Mouse (Mus musculus) ES-E14 (cell line): ENCODE results near the gene Olfr65.

Experiments used
- HCFC1 ChIP-seq: IDR thresholded peaks from 2 replicates; pipeline ENCODE4 v1.6.1; 2012; ENCODE audit warnings: low read length, inconsistent platforms, borderline replicate concordance; ENCODE audit not compliant: insufficient read depth
- MAFK ChIP-seq: IDR thresholded peaks from 2 replicates; pipeline ENCODE4 v1.6.1; 2014; ENCODE audit warnings: mild to moderate bottlenecking, low read depth, low read length, inconsistent platforms; ENCODE audit not compliant: insufficient read depth

DNA sequence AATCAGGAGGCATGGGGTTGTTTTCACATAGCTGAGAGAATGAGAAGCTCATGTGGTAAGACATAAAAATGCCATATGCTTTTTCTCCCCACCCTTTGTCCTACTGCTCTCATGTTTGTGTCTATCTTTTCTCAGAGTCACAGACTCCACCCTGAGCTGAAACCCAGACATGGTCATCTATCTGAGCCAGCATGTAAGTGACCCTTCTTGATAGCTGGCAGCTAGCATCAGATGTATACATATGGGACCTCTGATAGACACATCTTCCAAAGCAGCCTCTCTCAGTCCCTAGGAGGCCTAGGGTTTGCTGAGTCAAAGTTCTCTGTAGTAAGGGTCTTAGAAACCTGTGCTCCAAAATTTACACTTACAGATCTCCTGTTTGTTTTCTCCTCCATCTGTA is 37.6 kb upstream of the Olfr65 start:
- TF ChIP-seq MAFK (no peak), HCFC1 (no peak)
